Mouse (Mus musculus): ENCODE results near the gene Rabl3. TPM values are rescaled to one million over a fixed set of nuclear protein-coding genes. Genes with fewer than 3 reads are reported as not detected.
A peak's percentile ranks its signal among the peaks of the same experiment; 100 is the strongest.

Rabl3 gene
- total RNA-seq, 1 experiment from 2014 or later, result 6.8 TPM

DNA sequence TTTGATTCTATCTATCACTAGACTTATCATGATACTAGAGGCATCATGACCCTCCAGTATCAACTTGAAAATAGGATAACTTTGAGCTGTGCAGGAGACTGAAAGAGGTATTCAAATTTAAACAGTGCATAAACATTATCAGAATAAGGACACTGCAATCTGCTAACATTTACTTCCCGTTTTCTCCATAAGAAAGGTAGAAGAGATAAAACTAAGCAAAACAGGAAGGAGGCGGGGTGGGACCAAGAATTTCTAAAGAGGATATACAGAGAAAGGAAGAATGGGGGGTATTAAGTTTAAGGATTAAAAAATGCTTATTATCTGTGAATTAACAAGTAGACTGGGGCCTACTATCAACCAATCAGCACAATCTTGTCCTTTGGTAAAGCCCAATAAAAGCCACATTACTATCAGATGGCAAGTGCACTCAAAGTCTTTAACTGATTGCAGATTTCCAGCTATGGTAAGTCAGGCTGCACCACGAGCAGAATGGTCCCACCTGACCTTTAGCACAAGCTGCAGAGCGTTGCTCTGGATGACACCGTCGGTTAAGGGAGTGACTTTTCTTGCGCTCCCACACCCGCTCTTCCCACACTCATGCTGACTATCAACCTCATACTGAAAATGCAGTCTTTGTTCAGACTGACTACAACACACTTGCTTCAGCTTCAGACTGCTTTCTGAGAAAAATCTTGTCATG lies 6.2 kb upstream of the Rabl3 start:
- ATAC-seq (replicated peaks in 1 of 2; ENCODE audit: insufficient read depth in 1 of 2, low FRiP score in 2 of 2, low TSS enrichment in 1 of 2, low read depth in 1 of 2, poor library complexity in 2 of 2, severe bottlenecking in 2 of 2), result no peak; a peak in 1 of 4 replicates

DNA sequence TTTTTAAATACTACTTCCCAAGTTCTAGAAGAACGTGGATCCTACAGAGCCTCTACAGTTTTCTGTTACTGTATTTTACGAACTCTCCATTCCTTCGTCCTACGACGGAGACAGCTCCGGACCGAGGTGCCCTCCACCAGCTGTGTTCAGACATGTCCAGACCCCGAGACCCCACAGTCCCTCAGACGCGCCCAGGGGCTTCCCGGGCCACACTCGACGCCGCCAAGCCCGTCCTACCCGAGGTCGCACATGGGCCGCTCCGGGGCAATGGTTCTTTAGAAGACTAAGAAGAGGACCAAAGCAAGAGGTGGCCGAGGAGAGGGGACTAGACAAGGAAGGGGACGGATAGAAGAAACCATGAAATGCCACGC lies 460 bp upstream of the Rabl3 start:
- peak; percentile 35 to 51 for ATAC-seq (replicated peaks in 1 of 2; ENCODE audit: insufficient read depth in 1 of 2, low FRiP score in 2 of 2, low TSS enrichment in 1 of 2, low read depth in 1 of 2, poor library complexity in 2 of 2, severe bottlenecking in 2 of 2)

DNA sequence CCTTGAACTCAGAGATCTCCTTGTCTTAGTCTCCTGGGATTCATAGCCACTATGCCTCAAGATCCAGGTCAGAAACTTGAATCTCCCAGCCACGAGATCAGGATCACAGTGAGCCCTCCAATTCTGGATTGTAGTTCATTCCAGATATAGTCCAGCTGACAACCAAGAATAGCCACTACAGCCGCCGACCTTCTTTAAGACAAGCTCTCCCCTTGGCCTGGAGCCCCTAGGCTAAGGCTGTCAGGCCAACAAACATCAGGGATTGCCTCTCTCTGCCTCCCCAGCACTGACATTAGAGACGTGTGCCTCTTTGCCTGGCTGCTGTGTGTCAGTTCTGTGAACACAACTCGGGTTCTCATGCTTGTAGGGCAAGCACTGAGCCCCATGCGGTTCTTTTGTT lies 1.1 kb downstream of the Rabl3 start:
- ATAC-seq (replicated peaks in 1 of 2; ENCODE audit: insufficient read depth in 1 of 2, low FRiP score in 2 of 2, low TSS enrichment in 1 of 2, low read depth in 1 of 2, poor library complexity in 2 of 2, severe bottlenecking in 2 of 2), result no peak

DNA sequence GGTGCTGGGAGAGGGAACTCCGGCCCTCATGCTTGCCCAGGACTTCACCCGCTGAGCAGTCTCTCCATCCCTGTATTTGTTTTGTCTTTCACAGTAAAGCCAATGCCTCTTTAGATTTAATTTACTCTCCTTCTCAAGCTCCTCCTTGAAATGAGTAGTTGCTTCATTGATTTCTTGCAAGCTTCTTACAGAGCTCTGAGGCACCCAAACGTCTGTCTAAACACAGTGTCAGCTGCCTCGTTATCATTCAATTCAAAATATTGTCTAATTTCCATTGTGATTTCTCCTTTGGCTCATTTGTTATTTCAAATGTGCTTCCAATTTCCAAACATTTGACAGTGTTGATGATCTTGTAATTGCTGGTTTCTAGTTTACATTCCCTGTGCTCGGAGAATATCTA lies 6.6 kb downstream of the Rabl3 start:
- ATAC-seq (replicated peaks in 1 of 2; ENCODE audit: insufficient read depth in 1 of 2, low FRiP score in 2 of 2, low TSS enrichment in 1 of 2, low read depth in 1 of 2, poor library complexity in 2 of 2, severe bottlenecking in 2 of 2), result no peak

DNA sequence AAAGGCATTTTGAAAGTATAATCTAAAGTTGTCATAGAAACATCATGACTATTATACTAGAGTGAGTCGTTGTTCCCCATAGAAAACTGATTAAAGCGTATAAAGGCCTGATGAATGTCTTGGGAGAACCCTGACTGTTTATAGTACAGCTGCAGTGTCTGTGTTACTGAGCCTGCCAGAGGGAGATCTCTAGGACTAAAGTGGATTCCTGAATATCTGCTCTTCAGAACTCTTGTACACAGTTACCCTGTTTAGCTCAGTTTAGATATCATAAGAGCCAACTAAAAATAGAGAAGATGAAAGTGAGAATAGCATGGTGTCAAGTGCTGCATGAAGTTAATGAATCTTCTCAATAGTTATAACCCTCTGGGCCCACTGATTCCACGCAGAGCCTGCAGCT lies 10.6 kb downstream of the Rabl3 start:
- ATAC-seq (replicated peaks in 1 of 2; ENCODE audit: insufficient read depth in 1 of 2, low FRiP score in 2 of 2, low TSS enrichment in 1 of 2, low read depth in 1 of 2, poor library complexity in 2 of 2, severe bottlenecking in 2 of 2), result no peak

DNA sequence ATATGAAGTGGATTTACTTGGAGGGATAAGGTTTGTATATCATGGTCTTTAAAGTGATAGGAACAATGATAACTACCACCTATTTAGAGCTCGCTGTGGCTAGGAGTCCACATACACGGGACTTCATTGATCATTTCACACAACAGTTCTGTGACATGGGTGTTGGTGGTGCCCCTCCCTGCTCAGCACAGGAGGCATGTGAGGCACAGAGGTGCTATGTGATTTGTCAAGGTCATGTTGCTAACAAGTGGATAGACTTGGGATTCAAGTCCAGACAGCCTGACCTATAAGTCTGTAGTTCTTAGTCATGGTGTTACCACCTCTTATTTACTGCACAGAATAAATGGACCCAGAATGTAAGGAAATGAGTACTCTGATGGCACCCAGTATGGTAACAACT lies 11.3 kb downstream of the Rabl3 start:
- no peak for ATAC-seq (replicated peaks in 1 of 2; ENCODE audit: insufficient read depth in 1 of 2, low FRiP score in 2 of 2, low TSS enrichment in 1 of 2, low read depth in 1 of 2, poor library complexity in 2 of 2, severe bottlenecking in 2 of 2)

DNA sequence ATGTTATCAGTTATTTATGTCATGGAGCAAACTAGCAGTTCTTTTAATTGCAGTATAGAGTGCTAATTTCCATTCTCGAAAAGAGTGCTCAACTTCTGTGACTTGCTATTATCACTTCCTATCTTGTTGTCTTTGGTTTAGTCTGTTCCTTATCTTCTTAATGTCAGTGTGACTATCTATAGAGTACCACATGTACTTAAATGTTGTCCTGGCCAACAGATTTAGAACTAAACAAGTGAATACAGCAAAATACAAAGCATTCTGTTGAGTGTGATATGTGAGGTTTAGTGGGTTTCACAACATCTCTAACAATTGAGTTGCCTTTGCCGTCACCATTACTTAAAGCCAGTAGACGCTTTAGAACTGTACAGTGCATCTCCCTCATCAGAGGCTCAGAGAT lies 13.1 kb downstream of the Rabl3 start:
- ATAC-seq (replicated peaks in 1 of 2; ENCODE audit: insufficient read depth in 1 of 2, low FRiP score in 2 of 2, low TSS enrichment in 1 of 2, low read depth in 1 of 2, poor library complexity in 2 of 2, severe bottlenecking in 2 of 2), result no peak

DNA sequence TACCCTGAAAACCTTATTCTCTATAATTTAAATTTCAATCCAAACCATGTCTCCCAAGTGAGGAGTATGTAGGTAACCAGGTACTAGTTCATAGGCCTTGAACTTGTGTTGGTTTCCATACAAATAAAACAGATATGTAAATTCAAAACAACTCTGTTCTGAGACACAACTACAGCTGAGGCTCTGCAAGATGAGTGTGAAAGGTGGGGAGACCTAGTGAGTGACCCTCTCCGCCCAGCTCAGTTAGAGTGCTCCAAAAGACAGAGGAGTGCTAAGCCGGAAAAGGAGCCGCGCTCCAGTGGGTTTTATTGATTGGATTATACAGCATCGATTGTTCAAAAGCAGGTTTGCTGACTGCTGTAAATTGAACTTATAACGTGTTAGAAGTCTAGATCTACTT lies 22.7 kb downstream of the Rabl3 start:
- no peak for ATAC-seq (replicated peaks in 1 of 2; ENCODE audit: insufficient read depth in 1 of 2, low FRiP score in 2 of 2, low TSS enrichment in 1 of 2, low read depth in 1 of 2, poor library complexity in 2 of 2, severe bottlenecking in 2 of 2)

DNA sequence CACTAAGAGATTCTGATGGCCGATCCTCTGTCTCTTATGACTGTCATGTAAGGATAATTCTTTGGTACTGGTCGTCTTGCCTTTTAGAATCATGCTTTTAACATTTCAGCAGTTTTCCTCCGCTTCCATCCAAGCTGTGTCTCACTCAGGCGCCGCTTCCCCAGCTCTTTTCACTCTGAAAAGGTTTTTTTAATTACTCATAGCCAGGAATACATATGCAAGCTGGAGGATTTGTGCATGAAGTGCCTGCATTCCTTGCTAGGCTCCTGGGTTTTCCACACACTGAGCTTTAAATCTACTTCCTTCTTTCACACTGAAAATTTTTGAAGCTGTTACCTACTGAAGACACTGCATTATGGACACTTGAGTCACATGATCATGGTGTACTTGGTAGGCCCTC lies 23.3 kb downstream of the Rabl3 start:
- ATAC-seq (replicated peaks in 1 of 2; ENCODE audit: insufficient read depth in 1 of 2, low FRiP score in 2 of 2, low TSS enrichment in 1 of 2, low read depth in 1 of 2, poor library complexity in 2 of 2, severe bottlenecking in 2 of 2), result no peak

DNA sequence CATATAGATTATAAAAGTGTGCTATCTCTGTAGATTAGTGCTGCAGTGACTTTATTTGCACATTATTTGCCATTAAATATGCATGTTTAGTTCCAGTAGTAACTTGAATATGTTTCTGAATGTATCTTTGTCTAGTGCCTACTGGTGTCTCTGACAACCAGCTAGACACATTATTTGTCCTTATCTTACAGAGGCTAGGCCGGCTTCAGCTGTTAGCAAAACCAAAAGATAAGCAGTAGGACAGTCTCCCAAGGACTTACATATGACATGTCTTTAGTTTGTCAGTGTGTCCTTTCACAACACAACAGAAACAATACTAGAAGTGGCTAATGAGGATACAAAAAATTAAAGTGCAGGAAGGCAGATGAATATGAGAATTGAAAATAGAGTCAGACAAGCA lies 25.4 kb downstream of the Rabl3 start:
- ATAC-seq (replicated peaks in 1 of 2; ENCODE audit: insufficient read depth in 1 of 2, low FRiP score in 2 of 2, low TSS enrichment in 1 of 2, low read depth in 1 of 2, poor library complexity in 2 of 2, severe bottlenecking in 2 of 2), result no peak

DNA sequence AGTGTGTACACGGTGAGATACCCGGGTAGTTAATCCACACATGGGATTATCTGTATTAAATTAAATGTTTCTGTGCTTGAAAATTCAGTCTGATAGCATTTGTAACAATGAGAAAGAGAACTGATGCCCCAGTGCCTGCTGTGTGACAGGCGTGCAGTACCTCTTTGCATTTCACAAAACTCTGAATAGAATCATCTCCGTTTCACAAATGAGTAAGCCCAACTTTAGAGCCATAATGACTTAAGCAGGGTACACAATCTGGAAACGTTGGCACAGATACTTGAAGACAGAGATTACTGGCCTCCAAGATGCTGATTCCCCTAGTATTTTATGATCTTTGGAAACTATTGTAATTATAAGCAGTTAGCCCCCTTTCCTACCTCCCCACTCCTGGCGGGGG lies 26.4 kb downstream of the Rabl3 start:
- no peak for ATAC-seq (replicated peaks in 1 of 2; ENCODE audit: insufficient read depth in 1 of 2, low FRiP score in 2 of 2, low TSS enrichment in 1 of 2, low read depth in 1 of 2, poor library complexity in 2 of 2, severe bottlenecking in 2 of 2)

DNA sequence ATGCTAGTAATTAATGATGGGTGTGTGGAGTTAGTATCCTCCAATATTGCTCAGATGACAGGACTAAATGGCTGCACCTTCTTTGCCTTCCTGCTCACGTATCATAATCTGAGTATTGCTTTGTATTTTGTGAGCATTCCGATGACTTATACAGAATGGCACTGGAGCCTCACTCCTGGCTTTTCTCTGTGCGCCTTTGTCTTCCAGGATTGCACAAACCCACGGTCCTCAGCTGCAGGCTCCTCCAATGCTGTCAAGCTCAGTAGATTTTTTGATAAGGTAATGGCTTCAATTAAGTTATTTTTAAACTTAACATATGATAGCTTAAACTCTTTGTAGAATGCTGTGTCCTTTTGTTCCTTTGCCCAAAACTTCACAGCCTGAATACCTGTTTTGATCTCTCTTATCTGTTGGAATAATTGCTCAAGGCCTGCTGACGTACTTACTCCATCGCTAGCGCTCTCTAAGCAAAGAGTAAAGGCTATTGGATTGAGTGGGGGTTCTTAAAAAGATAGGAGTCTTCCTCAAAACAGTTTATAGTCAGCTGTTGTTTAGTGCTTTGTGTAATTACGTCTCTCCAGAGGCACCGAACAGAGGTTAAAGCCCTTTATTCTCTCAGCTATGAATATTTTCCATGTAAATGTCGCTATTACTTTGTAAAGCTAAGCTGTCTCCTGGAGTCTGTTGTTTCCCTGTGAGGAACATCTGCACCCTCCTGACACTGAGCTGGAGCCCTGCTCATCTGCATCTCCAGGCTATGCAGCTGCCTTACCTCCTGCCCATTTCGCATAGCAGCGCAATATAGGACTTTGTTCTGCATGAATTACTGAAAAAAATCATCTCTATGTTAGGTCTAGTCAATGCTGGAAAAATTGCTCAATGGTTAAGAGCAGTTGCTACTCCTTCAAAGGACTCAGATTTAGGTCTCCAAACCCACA lies 27.7 kb downstream of the Rabl3 start:
- no peak for ATAC-seq (replicated peaks in 1 of 2; ENCODE audit: insufficient read depth in 1 of 2, low FRiP score in 2 of 2, low TSS enrichment in 1 of 2, low read depth in 1 of 2, poor library complexity in 2 of 2, severe bottlenecking in 2 of 2)

DNA sequence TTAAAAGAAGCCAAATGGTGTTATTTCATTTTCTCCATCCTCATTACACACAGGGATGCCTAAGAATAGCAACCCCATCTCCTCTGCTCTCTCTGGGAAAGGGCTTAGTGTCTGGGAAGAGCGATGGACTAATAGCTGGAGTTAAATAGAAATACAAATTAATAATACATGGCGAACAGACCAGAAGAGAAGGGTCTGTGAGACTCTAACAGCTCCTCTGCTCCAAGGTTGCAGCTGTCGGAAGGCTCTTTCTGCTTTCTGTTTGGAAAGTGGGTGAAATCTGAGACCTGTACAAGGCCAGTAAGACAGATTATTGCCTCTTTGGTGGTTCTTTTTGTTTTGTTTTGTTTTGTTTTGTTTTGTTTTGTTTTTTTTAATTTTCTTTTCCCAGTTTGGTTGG lies 31.9 kb downstream of the Rabl3 start:
- no peak for ATAC-seq (replicated peaks in 1 of 2; ENCODE audit: insufficient read depth in 1 of 2, low FRiP score in 2 of 2, low TSS enrichment in 1 of 2, low read depth in 1 of 2, poor library complexity in 2 of 2, severe bottlenecking in 2 of 2)

DNA sequence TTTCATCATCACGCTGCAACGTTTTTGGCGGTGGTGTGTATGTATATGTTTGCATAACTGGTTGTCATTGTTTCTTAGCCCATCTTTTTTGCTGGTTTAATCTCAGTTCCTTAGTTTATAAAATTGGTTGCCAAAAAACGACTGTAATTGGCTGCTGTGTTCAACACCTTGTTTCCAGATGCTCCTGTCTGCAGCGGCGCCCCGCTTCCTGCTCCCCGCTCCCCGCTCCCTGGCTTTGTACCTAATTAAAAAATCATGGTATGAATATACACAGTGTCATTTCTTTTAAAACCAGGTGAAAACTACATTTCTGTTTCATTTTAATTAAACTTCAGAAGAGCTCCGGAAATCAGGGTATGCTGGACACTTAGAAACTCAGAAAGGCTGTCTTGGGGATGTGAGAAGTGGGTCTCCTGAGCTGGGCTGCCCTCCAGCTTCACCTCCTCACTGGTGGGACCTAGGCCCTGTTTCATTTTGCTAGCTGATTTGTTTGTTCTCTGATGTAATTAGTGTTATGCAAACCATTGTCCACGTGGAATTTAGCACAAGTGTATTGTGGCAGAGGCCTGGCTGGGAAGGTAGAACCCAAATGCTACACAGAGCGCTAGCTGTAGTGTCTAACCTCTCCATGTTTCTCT lies 32.6 kb downstream of the Rabl3 start:
- ATAC-seq (replicated peaks in 1 of 2; ENCODE audit: insufficient read depth in 1 of 2, low FRiP score in 2 of 2, low TSS enrichment in 1 of 2, low read depth in 1 of 2, poor library complexity in 2 of 2, severe bottlenecking in 2 of 2), result no peak

DNA sequence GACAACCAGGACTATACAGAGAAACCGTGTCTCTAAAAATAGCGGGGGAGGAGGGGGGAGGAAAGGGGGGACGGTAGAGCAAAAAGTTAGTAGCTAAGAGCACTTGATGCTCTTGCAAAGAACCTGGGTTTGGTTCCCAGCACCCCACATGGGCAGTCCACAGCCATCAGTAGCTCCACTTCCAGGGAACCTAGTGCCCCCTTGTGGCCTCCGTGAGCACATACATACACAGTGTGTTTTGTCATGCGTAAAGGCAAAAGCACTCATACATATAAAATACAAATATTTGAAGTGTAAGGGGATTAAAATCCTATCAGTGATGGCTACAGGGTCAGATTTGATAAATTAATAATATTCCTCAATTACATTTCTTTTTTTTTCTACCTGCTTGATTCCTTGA lies 33.4 kb downstream of the Rabl3 start:
- no peak for ATAC-seq (replicated peaks in 1 of 2; ENCODE audit: insufficient read depth in 1 of 2, low FRiP score in 2 of 2, low TSS enrichment in 1 of 2, low read depth in 1 of 2, poor library complexity in 2 of 2, severe bottlenecking in 2 of 2)

DNA sequence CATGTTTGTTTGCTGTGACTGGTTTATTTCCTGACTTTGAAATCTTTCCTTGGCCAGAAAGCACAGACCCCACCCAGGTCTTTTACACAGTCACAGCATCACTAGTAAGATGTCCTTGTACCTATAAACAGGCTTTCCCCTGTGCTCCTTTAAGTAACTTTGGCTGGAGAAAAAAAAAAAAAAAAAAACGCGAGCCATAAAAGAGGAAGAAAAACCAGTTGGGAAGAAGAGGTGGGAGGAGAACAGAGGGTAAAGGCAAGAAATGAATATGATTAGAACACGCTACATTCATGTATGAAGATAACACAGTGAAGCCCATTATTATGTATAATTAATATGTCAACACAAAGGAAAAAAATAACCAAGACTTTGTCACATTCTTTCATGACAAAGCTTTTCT lies 35.6 kb downstream of the Rabl3 start:
- no peak for ATAC-seq (replicated peaks in 1 of 2; ENCODE audit: insufficient read depth in 1 of 2, low FRiP score in 2 of 2, low TSS enrichment in 1 of 2, low read depth in 1 of 2, poor library complexity in 2 of 2, severe bottlenecking in 2 of 2)

DNA sequence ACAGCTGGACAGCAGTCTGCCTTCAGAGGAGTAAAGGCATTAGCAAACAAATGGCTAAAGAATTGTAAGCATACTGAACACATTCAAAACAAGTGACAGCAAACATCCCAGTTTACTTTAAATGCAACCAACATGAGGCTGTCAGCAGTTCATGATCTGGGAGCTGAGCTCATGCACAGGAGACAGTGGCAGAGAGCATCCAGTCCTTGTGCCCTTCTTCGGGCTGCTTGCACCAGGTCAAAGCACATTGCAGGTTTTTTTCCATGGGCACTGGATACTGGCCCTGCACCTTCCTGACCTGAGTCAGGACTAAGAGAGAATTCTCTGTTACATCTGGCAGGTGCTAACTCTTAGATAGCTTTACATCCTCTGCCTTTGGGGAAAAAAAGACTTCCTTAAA lies 39.9 kb downstream of the Rabl3 start:
- no peak for ATAC-seq (replicated peaks in 1 of 2; ENCODE audit: insufficient read depth in 1 of 2, low FRiP score in 2 of 2, low TSS enrichment in 1 of 2, low read depth in 1 of 2, poor library complexity in 2 of 2, severe bottlenecking in 2 of 2)

DNA sequence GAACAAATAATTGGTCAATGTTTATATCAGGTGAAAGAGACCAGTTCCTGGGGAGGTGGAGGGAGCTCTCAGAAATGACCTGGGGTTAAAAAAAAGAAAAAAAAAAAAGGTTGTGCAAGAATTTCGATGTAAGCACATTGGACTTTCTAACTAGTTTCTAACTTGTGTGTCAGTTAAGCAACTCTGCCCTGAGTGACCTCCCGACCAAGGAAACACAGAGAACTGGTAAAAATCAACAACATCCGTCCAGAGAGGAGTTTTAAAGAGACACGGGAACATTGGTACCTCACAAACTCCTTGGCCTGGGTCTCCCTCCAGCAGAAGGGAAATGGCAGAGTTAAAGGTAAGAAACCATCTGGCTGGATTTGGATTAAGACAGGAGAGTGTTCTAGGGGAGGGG lies 40.3 kb downstream of the Rabl3 start, which contains the start of gene Hgd:
Gene Hgd, plus strand, starts transcription at position 160 of the 400 bp plus-strand sequence.
- no peak for ATAC-seq (replicated peaks in 1 of 2; ENCODE audit: insufficient read depth in 1 of 2, low FRiP score in 2 of 2, low TSS enrichment in 1 of 2, low read depth in 1 of 2, poor library complexity in 2 of 2, severe bottlenecking in 2 of 2)
